Mouse (Mus musculus): Measurements from ENCODE around the gene Sec24b. TPM values are rescaled to one million over a fixed set of nuclear protein-coding genes. Genes with fewer than 3 reads are reported as not detected.

The Sec24b gene
- polyA plus RNA-seq (2015; fragmentation: Nextera tagmentation; extraction: Ambion mirVana) = 33.1 and 34.7 TPM in 2 replicates

DNA sequence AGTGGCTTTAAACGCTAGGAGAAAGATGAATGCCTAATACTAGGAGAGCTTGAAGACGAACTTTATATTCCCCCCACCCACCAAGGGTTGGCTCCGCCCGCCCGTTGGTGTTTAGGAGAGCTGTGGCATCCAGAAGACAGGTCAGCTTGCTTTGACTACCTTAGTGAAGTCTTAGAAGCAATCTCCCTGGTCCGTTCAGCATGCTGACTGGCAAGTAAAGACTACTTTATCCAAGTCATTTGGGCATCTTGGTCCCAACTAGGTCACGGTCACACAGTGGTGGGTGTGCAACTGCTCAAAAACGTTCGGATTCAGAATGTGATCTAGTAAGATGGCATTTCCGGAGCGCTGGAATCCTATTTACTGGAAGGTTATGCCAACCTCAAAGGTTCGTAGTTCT, at the start of gene Sec24b:
Gene Sec24b, minus strand, starts transcription at position 273 of the 400 bp plus-strand sequence.
- no peak; the same call in 1 of the 2 replicates for ATAC-seq (ENCODE audit: low FRiP score, low read depth)
- Histone ChIP-seq H3K9ac (peak within 1 kb of the TSS; percentile 97), H3K4me3 (peak within 1 kb of the TSS; percentile 89), H3K36me3 (peaks cover 5% of the 10 kb centered on the region; the same call in 1 of the 2 replicates), H3K4me2 (replicated peaks) (peak within 1 kb of the TSS; percentile 79), H3K4me1 (peaks cover 38% of the 10 kb centered on the region), H3K9me3 (no peaks in the 10 kb centered on the region), H3K27me3 (no peaks in the 10 kb centered on the region), H3K27ac (peak within 1 kb of the TSS; percentile 98)
- 16% methylated on average over 12 of the region's 12 CpGs for WGBS

- peak overlapping the region; percentile 7; the same call in 1 of the 2 replicates for H3K4me3 ChIP-seq
- H3K9me3 ChIP-seq = no peaks in the 10 kb centered on the region
- H3K27ac ChIP-seq = no peak overlapping the region
- peak overlapping the region; percentile 51 for H3K4me2 ChIP-seq (replicated peaks)
- H3K9ac ChIP-seq = no peak overlapping the region
- H3K4me1 ChIP-seq = peaks cover 18% of the 10 kb centered on the region
- H3K27me3 ChIP-seq = no peaks in the 10 kb centered on the region
- 24% methylated on average over 9 of the region's 9 CpGs for WGBS
- no peak for ATAC-seq (ENCODE audit: low FRiP score, low read depth)
- H3K36me3 ChIP-seq = no peaks in the 10 kb centered on the region
Measured at GRCm38 (mm10) chr3:130104471-130104870, 43.1 kb upstream of the Sec24b start.

DNA sequence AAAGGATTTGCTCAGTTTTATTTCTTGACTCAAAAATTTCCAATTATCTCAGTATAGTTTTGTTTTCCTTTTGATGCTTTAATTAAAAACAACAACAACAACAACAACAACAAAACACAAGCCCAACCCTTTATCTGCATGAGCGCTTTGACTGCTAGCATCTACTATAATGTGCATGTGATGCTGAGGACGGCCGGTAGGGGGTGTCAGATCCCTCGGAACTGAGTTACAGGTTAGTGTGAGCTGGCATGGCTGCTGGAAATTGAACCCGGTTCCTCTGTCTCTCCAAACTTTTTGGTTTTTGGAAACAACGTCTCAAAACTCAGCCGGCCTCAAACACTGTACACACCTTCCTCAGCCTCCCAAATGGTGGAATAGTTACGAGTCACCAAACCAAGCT, 42.1 kb upstream of the Sec24b start:
- Histone ChIP-seq H3K9ac (no peak overlapping the region), H3K27ac (no peak overlapping the region), H3K9me3 (no peaks in the 10 kb centered on the region), H3K36me3 (no peaks in the 10 kb centered on the region), H3K4me3 (no peak overlapping the region), H3K27me3 (no peaks in the 10 kb centered on the region), H3K4me1 (peaks cover 18% of the 10 kb centered on the region), H3K4me2 (replicated peaks) (no peak overlapping the region)
- ATAC-seq (ENCODE audit: low FRiP score, low read depth) = no peak
- 74% methylated on average over 8 of the region's 8 CpGs for WGBS

DNA sequence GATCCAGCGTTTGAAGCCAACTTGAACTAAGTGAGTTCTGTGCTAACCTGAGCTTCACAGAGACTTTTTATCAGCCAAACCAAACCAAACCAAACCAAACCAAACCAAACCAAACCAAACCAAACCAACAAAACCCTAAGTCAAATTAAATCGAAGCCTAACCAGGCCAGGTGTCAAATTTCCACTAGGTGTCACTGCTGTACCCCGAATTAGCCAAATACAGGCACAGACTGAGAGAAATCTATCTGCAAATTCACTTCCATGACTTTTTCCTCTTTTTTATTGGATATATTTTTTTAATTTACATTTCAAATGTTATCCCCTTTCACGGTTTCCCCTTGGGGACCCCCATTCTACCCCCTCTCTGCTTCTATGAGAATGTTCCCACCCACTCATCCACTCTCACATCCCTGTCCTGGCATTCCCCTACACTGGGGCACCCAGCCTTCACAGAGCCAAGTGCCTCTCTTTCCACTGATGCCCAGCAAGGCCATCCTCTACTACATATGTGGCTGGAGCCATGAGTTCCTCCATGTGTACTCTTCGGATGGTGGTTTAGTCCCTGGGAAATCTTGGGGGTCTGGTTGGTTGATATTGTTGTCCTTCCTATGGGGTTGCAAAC, 33.9 kb upstream of the Sec24b start:
- no peak overlapping the region for H3K27ac ChIP-seq
- ATAC-seq (ENCODE audit: low FRiP score, low read depth) = 0 out of 2 replicates have a peak, but pooled peaks have one; percentile 19
- no peak overlapping the region for H3K4me2 ChIP-seq (replicated peaks)
- WGBS = 36% methylated on average over 5 of the region's 5 CpGs
- H3K4me3 ChIP-seq = no peak overlapping the region
- H3K36me3 ChIP-seq = no peaks in the 10 kb centered on the region
- no peaks in the 10 kb centered on the region for H3K4me1 ChIP-seq
- no peak overlapping the region for H3K9ac ChIP-seq
- no peaks in the 10 kb centered on the region for H3K9me3 ChIP-seq
- H3K27me3 ChIP-seq = no peaks in the 10 kb centered on the region

- Histone ChIP-seq H3K9me3 (no peaks in the 10 kb centered on the region), H3K27me3 (no peaks in the 10 kb centered on the region), H3K4me3 (no peak overlapping the region), H3K36me3 (no peaks in the 10 kb centered on the region), H3K27ac (no peak overlapping the region), H3K4me1 (no peaks in the 10 kb centered on the region), H3K9ac (no peak overlapping the region), H3K4me2 (replicated peaks) (no peak overlapping the region)
- no peak for ATAC-seq (ENCODE audit: low FRiP score, low read depth)
- 68% methylated on average over 5 of the region's 5 CpGs for WGBS
Measured at GRCm38 (mm10) chr3:130094125-130094704, 32.9 kb upstream of the Sec24b start.

DNA sequence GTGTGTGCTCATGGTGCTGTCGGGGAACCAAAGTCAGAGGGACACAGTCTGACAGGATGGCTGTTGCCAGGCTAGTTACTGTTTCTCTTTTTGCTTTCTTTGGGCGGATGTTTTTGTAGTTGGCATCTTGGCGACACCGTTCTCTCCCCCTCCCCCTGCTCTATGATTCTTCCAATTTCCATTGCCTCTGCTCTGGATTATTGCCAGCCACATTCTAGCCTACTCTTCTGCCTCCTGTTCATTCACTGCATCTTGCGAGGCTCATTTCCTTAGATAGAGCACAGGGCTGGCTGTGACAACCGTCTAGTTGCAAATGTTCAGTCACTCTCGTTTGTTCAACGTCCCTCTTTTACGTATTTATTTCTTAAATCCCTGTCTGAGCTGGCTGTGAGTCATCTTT, 29.1 kb upstream of the Sec24b start:
- H3K4me1 ChIP-seq = peaks cover 26% of the 10 kb centered on the region

DNA sequence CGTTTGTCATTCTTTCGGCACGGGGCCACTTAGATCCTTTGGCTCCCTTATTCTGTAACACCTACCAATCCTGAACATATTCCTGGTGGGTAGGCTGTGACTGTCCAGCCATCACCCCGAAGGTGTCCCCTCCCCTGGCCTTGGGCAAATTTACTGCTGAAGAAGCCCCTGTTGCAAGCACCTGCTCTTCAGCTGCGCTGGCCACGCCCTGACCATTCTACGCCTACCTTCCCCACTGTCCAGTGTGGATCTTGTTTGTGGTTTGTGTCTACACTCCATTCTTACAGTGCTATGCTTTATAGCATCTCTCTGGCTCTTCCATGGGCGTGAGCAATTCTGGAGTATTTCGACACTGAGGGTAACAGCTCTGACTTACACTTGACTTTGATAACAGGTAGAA, 27.3 kb upstream of the Sec24b start:
- WGBS = 92% methylated on average over 9 of the region's 9 CpGs
- H3K4me2 ChIP-seq (replicated peaks) = no peak overlapping the region

More for the DNA sequence above, 29.1 kb upstream of the Sec24b start:
- ATAC-seq (ENCODE audit: low FRiP score, low read depth) = no peak
- Histone ChIP-seq H3K9me3 (no peaks in the 10 kb centered on the region), H3K27me3 (no peaks in the 10 kb centered on the region), H3K9ac (no peak overlapping the region), H3K27ac (no peak overlapping the region), H3K36me3 (no peaks in the 10 kb centered on the region), H3K4me3 (no peak overlapping the region), H3K4me2 (replicated peaks) (no peak overlapping the region)
- 84% methylated on average over 9 of the region's 9 CpGs for WGBS

GRCm38 (mm10) chr3:130087466-130087865, 26.1 kb upstream of the Sec24b start:
- Histone ChIP-seq H3K9me3 (peaks cover 4% of the 10 kb centered on the region; the same call in 1 of the 2 replicates), H3K4me2 (replicated peaks) (no peak overlapping the region), H3K4me1 (peaks cover 26% of the 10 kb centered on the region), H3K27me3 (no peaks in the 10 kb centered on the region), H3K9ac (no peak overlapping the region), H3K36me3 (no peaks in the 10 kb centered on the region), H3K4me3 (no peak overlapping the region), H3K27ac (no peak overlapping the region)
- no peak for ATAC-seq (ENCODE audit: low FRiP score, low read depth)
- WGBS = 81% methylated on average over 9 of the region's 9 CpGs

More for the DNA sequence above, 27.3 kb upstream of the Sec24b start:
- H3K4me3 ChIP-seq = no peak overlapping the region
- no peak overlapping the region for H3K9ac ChIP-seq
- no peak overlapping the region for H3K27ac ChIP-seq
- H3K27me3 ChIP-seq = no peaks in the 10 kb centered on the region
- no peak for ATAC-seq (ENCODE audit: low FRiP score, low read depth)
- no peaks in the 10 kb centered on the region for H3K36me3 ChIP-seq
- peaks cover 4% of the 10 kb centered on the region; the same call in 1 of the 2 replicates for H3K9me3 ChIP-seq
- peaks cover 26% of the 10 kb centered on the region for H3K4me1 ChIP-seq

- Histone ChIP-seq H3K27ac (peak overlapping the region; percentile 80), H3K36me3 (no peaks in the 10 kb centered on the region), H3K4me1 (peaks cover 26% of the 10 kb centered on the region), H3K4me2 (replicated peaks) (peak overlapping the region; percentile 49), H3K9me3 (peaks cover 4% of the 10 kb centered on the region; the same call in 1 of the 2 replicates), H3K4me3 (peak overlapping the region; percentile 19), H3K9ac (no peak overlapping the region), H3K27me3 (no peaks in the 10 kb centered on the region)
- 27% methylated on average over 13 of the region's 13 CpGs for WGBS
- ATAC-seq (ENCODE audit: low FRiP score, low read depth) = peak; percentile 90
Measured at GRCm38 (mm10) chr3:130086372-130087080, 25.2 kb upstream of the Sec24b start.

- no peaks in the 10 kb centered on the region for H3K27me3 ChIP-seq
Measured at GRCm38 (mm10) chr3:130083312-130083711, 22.0 kb upstream of the Sec24b start.

GRCm38 (mm10) chr3:130080666-130081065, 19.3 kb upstream of the Sec24b start:
- Histone ChIP-seq H3K27me3 (no peaks in the 10 kb centered on the region), H3K9ac (no peak overlapping the region), H3K4me3 (no peak overlapping the region), H3K4me2 (replicated peaks) (no peak overlapping the region), H3K9me3 (peaks cover 4% of the 10 kb centered on the region; the same call in 1 of the 2 replicates), H3K27ac (no peak overlapping the region), H3K36me3 (no peaks in the 10 kb centered on the region), H3K4me1 (no peaks in the 10 kb centered on the region)
- no peak for ATAC-seq (ENCODE audit: low FRiP score, low read depth)
- 69% methylated on average over 6 of the region's 6 CpGs for WGBS

More at GRCm38 (mm10) chr3:130083312-130083711, 22.0 kb upstream of the Sec24b start:
- Histone ChIP-seq H3K27ac (no peak overlapping the region), H3K9me3 (peaks cover 4% of the 10 kb centered on the region; the same call in 1 of the 2 replicates), H3K4me1 (peaks cover 23% of the 10 kb centered on the region), H3K4me2 (replicated peaks) (no peak overlapping the region), H3K9ac (no peak overlapping the region), H3K36me3 (no peaks in the 10 kb centered on the region), H3K4me3 (no peak overlapping the region)
- ATAC-seq (ENCODE audit: low FRiP score, low read depth) = no peak
- 74% methylated on average over 2 of the region's 2 CpGs for WGBS

DNA sequence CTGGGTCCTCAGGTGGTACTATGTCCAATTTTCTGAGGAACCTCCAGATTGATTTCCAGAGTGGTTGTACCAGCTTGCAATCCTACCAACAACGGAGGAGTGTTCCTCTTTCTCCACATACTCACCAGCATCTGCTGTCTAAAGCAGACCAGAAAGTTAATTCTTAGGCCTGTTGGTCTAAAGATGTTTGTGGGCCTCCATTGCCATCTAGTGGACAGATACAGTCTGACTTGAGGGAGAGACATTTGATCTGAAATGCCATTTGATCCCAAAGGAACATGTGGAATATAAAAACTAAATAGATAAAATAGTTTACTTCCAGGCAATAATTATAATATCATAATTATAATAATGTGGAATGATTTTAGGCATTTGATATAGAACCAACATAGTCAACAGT, 18.4 kb upstream of the Sec24b start:
- Histone ChIP-seq H3K36me3 (no peaks in the 10 kb centered on the region), H3K4me1 (no peaks in the 10 kb centered on the region), H3K27me3 (no peaks in the 10 kb centered on the region), H3K4me3 (no peak overlapping the region), H3K4me2 (replicated peaks) (no peak overlapping the region), H3K27ac (no peak overlapping the region), H3K9me3 (no peaks in the 10 kb centered on the region), H3K9ac (no peak overlapping the region)
- no peak for ATAC-seq (ENCODE audit: low FRiP score, low read depth)
- 0% methylated on average over 1 of the region's 1 CpGs for WGBS
